Mouse (Mus musculus) ovary, adult 18-20 months (tissue): ENCODE results near the gene Nme9.

ENCODE experiments used
- DNase-seq: peaks from one replicate; pipeline ENCODE4 v3.0.0; 2022; ENCODE audit warnings: low spot score, mixed read lengths

Nme9 gene

DNA sequence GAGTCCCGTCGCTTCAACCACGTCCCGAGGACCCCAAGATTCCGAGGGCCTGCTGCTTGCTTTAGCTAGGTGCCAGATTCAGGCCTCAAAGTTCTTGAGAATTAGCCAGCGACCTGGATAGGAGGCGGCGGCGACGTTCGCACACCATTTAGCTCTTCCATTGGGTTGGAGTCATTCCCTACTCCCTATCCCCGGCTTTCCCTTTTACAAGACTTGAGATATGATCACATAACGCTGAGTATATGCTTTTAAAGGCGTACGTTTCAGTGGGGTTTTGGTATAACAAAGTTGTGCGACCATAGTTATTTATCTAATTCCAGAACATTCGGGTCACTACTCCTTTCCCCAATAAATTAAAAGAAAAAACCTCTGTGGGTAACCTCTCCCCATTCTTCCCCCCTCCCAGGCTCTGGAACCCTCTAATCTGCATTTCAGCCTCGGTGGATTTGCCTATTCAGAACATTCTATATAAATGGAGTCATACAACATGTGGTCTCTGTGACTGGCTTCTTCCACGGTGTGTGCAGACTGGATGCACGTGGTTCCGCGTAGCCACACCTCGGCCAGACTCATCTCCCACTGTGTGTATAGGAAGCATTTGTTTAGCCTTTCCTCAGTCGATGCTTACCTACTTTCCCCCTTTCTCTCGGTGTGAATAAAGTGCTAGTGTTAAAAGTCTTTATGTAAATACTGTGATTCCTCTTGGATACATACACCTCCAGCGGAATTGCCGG is 14.1 kb upstream of the Nme9 start, which contains the start of gene Mras:
Mras (minus strand) TSS at position 351 of the 734 bp plus-strand sequence.
- no peak for DNase-seq

DNA sequence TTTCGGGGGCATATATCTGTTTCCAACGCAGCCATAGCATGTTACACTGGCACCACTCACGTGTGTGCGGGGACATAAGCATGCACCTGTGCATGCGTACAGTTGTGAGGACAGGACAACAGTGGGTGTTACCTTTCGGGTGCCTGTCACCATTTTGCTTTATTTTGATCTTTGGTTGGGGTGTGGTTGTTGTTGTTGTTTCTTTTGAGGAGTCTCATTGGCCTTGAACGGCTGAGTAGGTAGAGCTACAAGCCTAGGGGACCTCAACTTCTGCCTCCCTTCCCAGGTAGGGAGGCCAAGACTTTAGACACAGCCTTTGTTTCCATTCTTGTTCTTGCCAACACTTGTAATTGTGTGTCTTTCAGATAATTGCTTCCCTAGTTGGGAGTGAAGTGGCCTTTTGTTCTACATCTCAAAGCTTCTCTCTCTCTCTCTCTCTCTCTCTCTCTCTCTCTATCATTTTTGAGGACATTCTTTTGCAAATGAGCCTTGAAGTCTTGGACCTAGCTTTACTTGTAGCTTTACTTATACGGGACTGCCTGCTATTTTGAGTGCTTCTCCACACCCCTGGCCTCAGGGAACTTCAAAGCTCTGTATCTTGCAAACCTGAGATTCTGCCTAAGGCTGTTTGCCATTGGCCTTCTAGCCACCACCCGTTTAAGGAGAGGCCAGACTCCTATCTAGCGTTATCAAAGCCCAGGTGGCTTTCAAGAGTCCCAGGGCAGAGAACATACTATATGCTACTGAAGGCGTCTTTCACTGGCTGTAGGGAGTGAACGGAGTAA is 13.3 kb upstream of the Nme9 start:
- no peak for DNase-seq

DNA sequence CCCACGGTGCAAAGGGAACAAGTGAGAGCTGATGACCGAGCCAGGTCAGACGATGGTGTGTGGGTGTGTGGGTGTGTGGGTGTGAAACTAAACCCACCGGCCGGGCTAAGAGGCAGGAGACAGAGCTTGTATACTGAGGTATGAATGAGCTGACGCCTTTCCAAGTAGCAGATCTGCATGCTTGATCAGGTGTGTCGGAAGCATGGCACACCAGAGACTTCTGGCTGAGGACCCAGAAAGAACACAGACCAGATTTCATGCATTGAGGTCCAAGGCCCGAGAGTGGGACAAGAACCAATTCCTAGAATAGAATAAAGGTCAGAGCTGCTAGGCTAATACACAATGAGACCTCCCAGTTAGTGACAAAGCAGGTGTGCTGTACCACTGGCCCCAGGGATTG is 12.2 kb upstream of the Nme9 start:
- no peak for DNase-seq

DNA sequence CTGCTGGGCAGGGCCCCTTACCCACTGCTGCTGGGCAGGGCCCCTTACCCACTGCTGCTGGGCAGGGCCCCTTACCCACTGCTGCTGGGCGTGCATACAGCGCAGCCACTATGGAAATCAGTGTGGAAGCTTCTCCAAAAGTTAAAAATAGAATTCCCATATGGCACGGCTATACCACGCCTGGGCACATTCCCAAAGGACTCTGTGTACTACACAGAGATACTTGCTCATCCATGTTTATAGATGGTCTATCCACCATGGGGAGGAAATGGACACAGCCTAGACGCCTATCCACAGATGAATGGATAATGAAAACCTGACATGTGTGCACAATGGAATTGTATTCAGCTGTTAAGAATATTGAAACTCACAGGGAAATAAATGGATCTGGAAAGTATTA is 10.3 kb upstream of the Nme9 start:
- DNase-seq = no peak

DNA sequence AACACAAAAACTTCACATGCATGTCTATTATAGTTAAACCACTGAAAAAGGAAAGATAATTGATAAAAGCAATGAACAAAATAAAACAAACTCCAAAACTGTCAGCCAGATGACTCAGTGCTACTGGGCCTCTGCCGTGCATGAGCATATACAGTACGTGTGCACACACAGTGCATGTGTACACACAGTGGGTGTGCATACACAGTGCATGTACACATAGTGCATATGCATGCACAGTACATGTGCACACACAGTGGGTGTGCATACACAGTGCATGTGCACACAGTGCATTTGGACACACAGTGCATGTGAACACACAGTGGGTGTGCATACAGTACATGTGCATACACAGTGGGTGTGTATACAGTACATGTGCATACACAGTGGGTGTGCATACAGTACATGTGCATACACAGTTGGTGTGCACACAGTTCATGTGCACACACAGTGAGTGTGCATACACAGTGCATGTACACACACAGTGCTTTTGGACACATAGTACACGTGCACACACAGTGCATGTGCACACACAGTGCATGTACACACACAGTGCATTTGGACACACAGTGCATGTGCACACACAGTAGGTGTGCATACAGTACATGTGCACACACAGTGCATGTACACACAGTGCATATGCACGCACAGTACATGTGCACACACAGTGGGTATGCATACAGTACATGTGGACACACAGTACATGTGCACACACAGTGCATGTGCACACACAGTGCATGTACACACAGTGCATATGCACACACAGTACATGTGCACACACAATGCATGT is 9.4 kb upstream of the Nme9 start:
- no peak for DNase-seq

DNA sequence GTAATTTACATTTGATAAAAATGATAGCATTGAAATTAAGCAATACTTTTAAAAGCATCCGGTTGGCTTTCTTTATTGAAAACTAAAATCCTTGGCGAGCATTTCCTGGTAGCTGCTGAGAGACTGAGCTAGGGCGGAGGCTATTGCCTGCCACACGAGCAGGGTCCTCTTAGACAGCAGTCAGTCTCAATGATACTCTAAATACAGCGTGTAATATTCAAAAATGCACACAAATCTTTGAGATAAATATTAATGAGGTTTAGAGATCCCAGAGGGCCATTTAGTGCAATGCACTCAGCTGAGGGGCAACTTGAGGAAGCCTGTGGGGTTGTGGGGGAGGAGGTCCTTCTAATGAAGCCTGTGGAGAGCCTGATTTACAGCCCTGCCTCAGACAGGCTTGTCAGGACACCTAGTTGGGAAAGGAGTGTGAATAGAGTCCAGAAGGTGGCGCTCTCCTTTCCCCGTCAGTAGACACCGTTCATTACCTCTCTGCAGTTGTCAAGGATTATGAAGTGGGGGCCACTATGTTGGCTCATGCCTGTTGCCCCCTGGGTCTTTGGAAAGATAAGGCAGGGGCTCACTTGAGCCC is 6.6 kb upstream of the Nme9 start:
- no peak for DNase-seq

DNA sequence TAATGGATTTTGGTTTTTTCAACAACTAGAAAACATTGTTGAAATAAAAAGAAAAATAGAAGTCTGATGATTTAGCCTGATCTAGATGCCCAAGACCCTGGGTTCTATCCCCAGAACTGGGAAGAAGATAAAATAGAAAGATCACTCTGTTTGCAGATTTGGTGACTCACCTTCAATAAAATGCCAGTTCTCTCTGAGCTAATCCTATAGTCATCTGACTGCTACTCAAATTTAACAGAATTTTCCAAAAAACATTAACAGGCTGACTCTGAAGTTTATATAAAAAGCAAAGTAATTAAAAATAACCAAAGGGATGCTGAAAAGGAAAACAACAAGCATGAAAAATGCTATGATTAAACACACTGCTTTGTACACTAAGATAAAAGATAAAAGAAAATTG is 5.0 kb upstream of the Nme9 start:
- no peak for DNase-seq

DNA sequence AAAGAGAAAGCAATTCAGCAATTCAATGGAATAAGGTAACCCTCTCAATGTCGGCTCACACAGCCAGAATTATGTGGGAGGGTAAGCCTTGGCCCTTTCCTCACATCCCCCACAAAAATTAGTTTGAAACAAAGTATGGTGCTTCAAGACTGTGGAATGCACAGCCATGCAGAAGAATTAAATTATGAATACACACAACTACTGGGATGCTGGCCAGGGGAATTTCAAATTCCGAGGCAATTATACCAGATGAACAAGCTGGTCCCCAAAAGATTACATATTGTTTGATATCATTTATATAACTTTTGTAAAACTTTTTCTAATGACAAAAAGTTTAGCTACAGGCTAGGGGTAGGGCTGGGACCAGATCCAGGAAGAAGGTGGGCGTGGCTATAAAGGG is 4.0 kb upstream of the Nme9 start:
- DNase-seq = no peak

DNA sequence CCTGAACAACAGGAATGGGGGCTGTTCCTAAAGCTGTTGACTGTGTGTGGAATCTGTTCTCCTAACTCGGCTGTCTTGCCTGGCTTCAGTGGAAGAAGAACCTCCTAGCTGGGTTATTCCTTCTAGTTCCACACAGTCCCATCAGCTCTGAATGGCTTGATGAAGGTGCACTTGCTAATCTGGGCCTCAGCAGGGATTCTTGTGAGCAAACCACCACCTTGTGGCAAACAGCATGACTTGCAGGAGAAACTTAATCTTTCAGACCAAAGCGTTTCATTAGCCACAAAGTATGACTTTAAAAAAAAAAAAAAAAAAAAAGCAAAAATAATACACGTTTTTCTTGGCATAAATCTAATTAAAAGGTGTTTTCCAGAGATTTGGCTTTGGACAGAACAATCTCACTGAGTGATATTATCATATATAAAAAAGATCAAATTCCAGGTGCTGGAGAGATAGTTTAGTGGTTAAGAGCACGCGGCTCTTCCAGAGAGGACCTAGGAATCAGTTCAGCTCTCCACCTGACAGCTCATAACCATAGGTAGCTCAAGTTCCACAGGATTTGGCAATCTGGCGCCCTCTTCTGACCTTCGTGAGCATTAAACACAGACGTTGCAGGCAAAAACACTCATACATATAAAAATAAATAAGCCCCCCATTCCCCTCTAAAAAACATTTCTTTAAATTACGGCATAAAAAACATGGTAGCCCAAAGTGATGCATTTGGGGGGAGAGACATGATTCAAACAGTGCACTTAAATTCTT is 1.2 kb upstream of the Nme9 start:
- no peak for DNase-seq

DNA sequence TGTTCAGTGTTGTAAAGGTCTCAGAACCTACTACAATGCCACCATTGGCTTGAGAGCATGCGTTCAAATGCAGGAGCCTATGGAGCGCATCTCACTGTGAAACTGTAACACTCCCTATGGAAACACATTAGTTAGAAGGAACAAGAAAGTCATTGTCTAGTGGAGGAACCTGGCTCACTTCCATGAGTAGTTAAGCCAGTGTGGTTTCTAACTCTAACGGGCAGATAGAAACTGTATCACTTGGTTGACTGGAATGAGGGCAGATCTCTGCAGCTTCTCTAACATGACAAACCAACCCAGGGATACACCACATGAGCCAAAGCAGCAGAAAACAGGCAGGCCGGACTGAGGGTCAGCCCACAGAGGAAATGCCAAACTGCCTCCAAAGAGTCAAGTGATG is 2.9 kb downstream of the Nme9 start:
- no peak for DNase-seq

DNA sequence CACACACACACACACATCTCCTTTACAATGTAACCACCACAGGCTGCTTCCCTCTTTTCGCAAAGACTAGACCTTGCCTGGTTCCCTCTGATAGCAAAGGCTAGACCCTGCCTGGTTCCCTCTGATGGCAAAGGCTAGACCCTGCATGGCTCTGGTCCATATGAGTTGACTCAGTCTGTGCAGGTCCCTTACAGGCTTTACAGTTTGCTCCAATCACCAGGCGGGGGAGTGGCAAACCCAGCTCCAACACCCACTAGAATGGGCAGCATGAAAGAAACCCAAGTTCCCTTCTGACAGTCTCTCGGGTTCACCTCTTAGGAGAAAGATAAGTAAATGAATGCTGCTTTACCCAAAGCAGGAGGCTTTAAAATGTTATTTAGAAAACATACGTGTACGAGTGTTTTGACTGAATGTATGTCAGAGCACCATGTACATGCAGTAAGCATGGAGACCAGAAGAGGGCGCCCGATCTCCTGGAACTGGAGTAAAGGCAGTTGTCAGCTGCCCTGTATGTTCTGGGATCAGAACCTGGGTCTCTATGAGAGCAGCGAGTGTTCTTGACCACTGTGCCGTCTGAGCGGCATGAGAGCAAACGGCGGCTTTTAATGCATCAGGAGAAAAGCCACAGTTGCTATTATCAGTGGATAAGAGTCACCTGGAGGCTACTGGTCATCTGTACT is 7.4 kb downstream of the Nme9 start:
- no peak for DNase-seq

DNA sequence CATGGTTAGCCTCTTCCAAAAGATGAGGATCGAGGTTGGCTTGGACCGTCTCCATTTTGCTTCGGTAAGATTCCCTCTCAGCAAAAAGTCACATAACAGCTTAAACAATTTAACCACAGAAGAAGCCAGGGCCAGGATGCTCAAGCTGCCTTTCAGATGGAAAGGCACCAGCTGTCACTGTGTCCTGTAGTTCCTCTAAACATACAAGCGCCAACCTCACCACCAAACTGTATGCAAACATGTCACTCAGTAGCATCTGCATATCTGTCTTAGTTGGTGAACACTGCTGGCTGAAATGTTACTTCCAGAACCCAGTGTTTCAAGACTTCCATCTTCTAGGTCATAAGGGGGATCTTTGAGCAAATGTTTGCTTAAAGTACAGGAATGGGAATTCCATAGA is 8.5 kb downstream of the Nme9 start:
- no peak for DNase-seq

DNA sequence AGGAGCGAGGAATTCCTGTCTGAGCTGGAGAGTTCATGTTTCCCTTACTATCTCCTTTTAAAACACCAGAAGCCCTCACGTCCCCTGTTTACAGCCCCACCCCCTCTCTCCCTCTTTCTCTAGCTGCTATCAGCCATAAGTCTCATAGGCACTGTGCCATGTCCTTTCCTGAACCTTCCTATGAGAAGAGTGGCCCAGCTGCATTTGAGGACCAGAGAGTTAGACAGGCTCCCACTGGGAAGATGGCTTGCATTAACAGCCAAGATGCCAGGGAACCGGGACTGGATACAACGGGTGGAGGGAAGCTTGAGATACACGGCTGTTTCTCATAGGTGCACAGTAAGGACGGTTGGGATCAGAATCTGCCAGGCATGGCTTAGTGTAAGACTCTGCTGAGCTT is 13.6 kb downstream of the Nme9 start:
- DNase-seq = no peak

DNA sequence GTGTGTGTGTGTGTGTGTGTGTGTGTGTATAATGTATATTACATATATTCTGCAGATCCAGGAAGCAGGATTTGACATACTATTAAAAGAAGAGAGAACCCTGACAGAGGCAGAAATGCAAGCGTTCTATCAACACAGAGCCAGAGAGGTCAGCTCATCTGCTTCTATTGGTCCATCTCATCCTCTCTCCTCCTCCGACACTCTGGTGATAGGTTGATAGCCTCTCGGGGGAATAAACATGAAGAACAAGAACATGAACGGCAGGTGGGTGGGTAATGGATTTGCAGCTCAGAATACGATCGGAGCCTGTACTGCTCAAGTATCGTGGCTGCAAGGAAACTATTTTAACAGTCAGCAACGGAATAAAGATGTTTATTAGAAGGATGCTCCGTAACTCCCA is 17.3 kb downstream of the Nme9 start:
- DNase-seq = no peak

DNA sequence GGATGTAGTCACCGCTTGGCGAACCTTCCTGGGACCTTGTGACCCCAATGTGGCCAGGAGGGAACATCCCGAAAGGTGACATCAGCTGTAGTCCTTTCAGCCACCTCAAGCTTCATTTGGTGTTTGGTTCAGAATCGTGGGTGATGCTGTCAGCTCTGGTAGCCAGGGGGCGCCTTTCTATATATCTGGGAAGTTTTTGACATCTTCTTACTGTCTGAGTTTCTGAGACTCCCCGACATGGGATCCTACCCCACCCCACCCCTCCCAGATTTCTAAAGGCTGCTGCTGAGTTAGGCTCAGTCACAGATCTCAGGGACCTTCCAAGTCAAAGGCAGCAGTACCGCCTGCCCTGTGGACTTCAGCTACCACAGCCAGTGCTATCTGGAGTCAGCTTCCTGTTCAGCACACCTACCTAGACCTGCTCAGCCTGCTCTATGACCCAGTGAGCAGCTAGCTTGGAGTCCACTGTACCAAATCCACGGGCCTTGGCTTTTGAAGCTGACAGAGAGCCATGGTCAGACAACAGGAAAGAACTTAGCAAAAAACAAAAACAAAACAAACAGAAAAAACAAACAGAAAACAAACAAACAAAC is 18.5 kb downstream of the Nme9 start:
- no peak for DNase-seq

DNA sequence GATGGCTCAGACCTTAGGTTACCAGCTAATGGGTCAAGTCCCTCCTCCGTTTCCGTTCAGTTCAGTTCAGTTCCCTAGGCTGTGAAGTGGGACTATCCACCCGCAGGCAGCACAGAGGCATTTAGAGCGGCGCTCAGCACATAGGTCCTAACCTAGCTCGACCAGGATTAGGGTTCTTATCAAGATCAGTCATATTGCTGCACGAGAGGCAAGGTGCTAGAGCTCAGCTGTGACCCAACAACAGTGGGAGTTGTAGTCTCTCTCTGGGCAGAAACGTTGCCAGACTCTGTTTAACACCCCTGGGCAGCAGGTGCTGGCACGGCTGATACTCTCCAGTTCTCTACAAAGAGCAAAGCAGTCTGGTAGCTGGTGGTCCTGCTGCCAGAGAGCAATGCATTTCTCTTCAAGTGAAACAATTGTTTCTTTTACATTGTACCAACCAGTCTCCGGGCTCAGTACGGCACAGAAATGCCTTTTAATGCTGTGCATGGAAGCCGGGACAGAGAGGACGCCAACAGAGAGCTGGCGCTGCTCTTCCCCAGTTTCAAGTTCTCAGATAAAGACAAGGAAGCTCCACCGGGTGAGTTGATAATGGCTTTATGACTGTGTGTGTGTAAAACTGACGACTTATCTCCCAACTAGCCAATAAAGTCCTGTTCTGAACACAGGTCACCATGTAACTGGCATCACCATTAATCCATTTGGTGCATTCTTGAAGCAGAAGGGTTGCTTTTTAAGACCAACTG is 19.2 kb downstream of the Nme9 start:
- no peak for DNase-seq

DNA sequence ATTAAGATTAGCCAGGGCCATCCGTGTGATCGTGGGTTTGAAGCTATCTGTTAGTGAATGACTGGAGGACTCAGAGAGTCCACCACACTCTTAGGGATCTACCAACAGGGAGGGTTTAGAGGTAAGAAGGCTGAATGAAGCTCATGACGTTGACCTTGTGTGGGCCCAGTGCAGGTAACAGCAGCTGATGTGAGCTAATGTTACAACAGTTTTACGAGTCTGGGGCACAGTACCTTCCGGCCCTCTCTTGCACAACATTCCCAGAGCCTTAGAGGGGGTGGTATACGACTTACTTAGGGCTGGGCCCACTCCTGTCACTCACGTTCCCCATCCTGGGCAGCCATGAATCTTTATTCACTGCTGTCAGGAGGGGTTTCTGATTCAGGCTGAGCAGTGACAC is 20.1 kb downstream of the Nme9 start:
- no peak for DNase-seq

DNA sequence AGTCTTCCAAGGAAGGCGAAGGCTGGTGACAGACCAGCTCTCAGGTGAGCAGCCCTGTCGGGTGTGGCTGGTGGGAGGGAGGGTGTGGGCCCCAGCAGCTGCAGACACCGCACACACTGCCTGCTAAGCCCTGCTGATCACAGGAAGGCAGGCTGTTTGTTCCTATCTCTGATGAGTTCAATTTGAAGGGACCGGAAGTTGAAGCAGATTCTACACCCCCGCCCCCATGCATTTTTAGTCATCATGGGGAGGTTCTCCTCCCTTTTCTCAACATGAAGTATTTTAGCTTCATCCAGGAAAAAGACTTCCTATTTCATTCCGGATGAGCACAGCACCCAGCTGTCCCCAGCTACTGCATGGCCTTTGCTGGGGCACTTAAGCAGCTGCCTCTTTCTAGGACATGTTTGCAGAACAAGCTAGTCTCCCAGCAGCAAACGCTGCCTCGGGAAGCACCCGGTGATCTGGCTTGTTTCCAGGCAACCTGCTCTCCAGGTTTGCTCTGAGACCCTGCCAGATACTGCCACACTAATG is 28.0 kb downstream of the Nme9 start:
- DNase-seq = no peak

DNA sequence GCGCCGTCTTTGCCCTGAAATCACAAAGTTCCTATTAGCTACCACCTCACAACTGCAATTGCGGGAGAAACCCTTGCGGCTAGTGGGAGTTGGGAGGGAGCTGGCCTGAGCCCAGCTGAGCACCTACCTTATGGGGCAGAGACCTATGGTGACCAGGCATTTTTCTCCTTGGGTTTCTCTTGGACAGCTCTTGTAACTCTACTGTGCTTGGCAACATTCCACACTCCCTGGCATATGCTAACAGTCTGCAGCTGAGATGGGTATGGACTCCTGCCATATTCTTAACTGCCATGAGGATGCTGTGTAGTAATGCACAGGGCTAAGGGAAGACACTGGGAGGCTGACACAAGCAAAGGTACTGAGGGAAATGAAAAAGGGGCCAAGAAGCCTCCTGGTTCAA is 29.5 kb downstream of the Nme9 start:
- DNase-seq = no peak

DNA sequence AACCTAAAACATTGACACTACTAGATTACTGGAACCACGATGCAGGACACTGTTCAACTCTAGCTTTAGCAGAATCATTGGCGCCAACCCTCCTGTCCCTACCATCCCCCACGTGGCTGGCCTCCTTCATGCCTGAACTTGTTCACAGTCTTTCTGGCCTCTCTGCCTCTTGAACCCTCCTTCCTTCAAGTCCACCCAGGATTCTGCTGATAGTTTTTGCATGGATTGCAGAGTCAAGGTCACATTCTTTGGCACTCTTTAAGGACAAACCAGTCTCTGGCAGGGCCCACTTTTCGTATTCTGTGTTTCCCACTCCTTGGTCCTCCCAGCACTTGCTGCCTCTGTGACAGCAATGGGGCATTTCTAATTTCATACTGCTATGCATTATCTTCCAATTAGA is 31.9 kb downstream of the Nme9 start:
- DNase-seq = peak; percentile 61
